ENCODE assay signal across 18 mouse cellular contexts in the genomic region with DNA sequence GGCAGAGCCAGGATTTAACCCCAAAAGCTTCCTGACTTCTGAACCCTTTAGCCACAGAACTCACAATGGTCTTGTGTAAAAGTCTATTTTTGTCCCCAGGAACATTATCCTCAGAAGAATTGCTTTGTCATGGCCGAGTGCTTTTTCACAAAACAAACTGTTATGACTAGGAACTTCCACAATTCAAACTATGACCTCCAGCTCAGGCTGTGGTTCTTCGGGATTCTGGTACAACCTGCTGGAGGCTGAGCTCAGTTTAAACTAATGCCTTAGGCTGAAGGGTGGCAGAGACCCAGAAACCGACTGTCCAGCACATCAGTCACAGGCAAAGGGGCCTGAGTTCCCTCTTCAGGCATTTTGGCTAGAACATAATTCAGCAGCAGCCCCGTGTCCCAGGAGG. TPM values are rescaled to one million over a fixed set of nuclear protein-coding genes. Genes with fewer than 3 reads are reported as not detected.
DNase-seq lines count a peak whose midpoint lies in the region; ATAC-seq and TF ChIP-seq lines count a peak whose summit lies in the region.
"Had no signal": no experiment of that assay in that cellular context is flagged by ENCODE, and none has a peak within 500 bp of the region (broad histone marks: within the 10 kb centered on the region; RNA-seq: fewer than 3 reads in every experiment).

No protein-coding gene starts in this region.

- peak; percentile 4 for DNase-seq in ovary, adult 18-20 months (ENCODE audit: low spot score)
- no peak for DNase-seq in ovary, postnatal 10 days (ENCODE audit: low spot score)
- DNase-seq in right cerebral cortex, postnatal 10 days (ENCODE audit: low spot score in 2 of 2) = no peak
- no peak for DNase-seq in frontal cortex, postnatal 25 days (ENCODE audit: low spot score in 2 of 2)
- DNase-seq: adrenal gland, postnatal 14 days; cerebellum, adult 9-10 months; embryo, embryonic 11 days; thymus, postnatal 36 days had no signal

- ATAC-seq in kidney, embryonic 15.5 days (replicated peaks; ENCODE audit: low FRiP score) = no peak
- ATAC-seq in monocyte, adult 5-6 weeks (replicated peaks; ENCODE audit: insufficient number of reproducible peaks, low FRiP score, low TSS enrichment, poor library complexity, severe bottlenecking) = no peak
- ATAC-seq: forebrain, embryonic 13.5 days; lung, postnatal 0 days had no signal

- WGBS in kidney, embryonic 15.5 days = 35% methylated on average over 4 of the region's 4 CpGs

- H3K9me3 ChIP-seq in kidney, embryonic 15.5 days (replicated peaks) = no peaks in the 10 kb centered on the region
- H3K9me3 ChIP-seq: embryonic facial prominence, embryonic 15.5 days; forebrain, embryonic 13.5 days; midbrain, embryonic 12.5 days; neural tube, embryonic 15.5 days had no signal

- H3K4me1 ChIP-seq in bone marrow macrophage, adult 2 months (ENCODE audit: control insufficient read depth, insufficient read depth, low read length) = peaks cover 28% of the 10 kb centered on the region
- H3K4me1 ChIP-seq in kidney, embryonic 15.5 days = peaks cover 13% of the 10 kb centered on the region
- H3K4me1 ChIP-seq: embryonic facial prominence, embryonic 15.5 days; forebrain, embryonic 13.5 days had no signal

- no peaks in the 10 kb centered on the region for H3K27me3 ChIP-seq in kidney, embryonic 15.5 days
- H3K27me3 ChIP-seq: CH12.LX; embryonic facial prominence, embryonic 15.5 days; forebrain, embryonic 13.5 days; neural tube, embryonic 15.5 days had no signal

- H3K27ac ChIP-seq in bone marrow macrophage, adult 2 months (ENCODE audit: insufficient read depth, low read depth, low read length) = peak overlapping the region; percentile 85
- H3K27ac ChIP-seq in kidney, embryonic 15.5 days = peak overlapping the region; percentile 56
- H3K27ac ChIP-seq: embryonic facial prominence, embryonic 15.5 days; forebrain, embryonic 13.5 days; liver, embryonic 14.5 days; midbrain, embryonic 12.5 days; neural tube, embryonic 15.5 days had no signal

- H3K4me3 ChIP-seq in bone marrow macrophage, adult 2 months (ENCODE audit: insufficient read depth, low read length) = peak overlapping the region; percentile 9; the same call in 1 of the 2 replicates
- no peak overlapping the region for H3K4me3 ChIP-seq in kidney, embryonic 15.5 days (replicated peaks)
- H3K4me3 ChIP-seq: embryonic facial prominence, embryonic 15.5 days; forebrain, embryonic 13.5 days; midbrain, embryonic 12.5 days; neural tube, embryonic 15.5 days had no signal

- no peak for TF ChIP-seq POLR2A in bone marrow macrophage, adult 2 months (IDR thresholded peaks at IDR 0.05; ENCODE audit: borderline replicate concordance, low read depth, low read length)

- H3K4me2 ChIP-seq in kidney, embryonic 15.5 days = no peak overlapping the region
- H3K4me2 ChIP-seq: embryonic facial prominence, embryonic 15.5 days; forebrain, embryonic 13.5 days; midbrain, embryonic 12.5 days; neural tube, embryonic 15.5 days had no signal

- no peak overlapping the region for H3K9ac ChIP-seq in kidney, embryonic 15.5 days
- H3K9ac ChIP-seq: embryonic facial prominence, embryonic 15.5 days; forebrain, embryonic 13.5 days; liver, embryonic 14.5 days; midbrain, embryonic 12.5 days; neural tube, embryonic 15.5 days had no signal

- TF ChIP-seq CTCF in bone marrow macrophage, adult 2 months (IDR thresholded peaks at IDR 0.05; ENCODE audit: low read depth, low read length) = no peak

- no peaks in the 10 kb centered on the region for H3K36me3 ChIP-seq in kidney, embryonic 15.5 days
- H3K36me3 ChIP-seq: embryonic facial prominence, embryonic 15.5 days; midbrain, embryonic 12.5 days; neural tube, embryonic 15.5 days had no signal

RNA-seq across cellular contexts. Expression of a gene that starts 19.7 kb away (rescaled TPM):
- polyA plus RNA-seq in bone marrow macrophage, adult 2 months (2012; ENCODE audit: insufficient read depth, insufficient read length, missing spikeins) = 1.8 and 2.4 TPM in 2 replicates
- polyA plus RNA-seq in kidney, embryonic 15.5 days (2015; fragmentation: Nextera tagmentation; extraction: Ambion mirVana) = 1.1 and 1.4 TPM in 2 replicates
- not detected in 3 replicates for total RNA-seq in monocyte, adult 5-6 weeks (2017)
- total RNA-seq: CH12.LX had no signal

RNA-seq across cellular contexts. Expression of a gene that starts 34.9 kb away (rescaled TPM):
- 10.5 and 12.0 TPM in 2 replicates for polyA plus RNA-seq in bone marrow macrophage, adult 2 months (2012; ENCODE audit: insufficient read depth, insufficient read length, missing spikeins)
- polyA plus RNA-seq in kidney, embryonic 15.5 days (2015; fragmentation: Nextera tagmentation; extraction: Ambion mirVana) = 12.3 and 13.8 TPM in 2 replicates
- total RNA-seq in monocyte, adult 5-6 weeks (2017) = 11.1 to 23.8 TPM (median 23.0 TPM) in 3 replicates
